Mouse (Mus musculus): ENCODE data around the gene Kifc1.
"Not testable (repeated sequence)": the region's sequence is repeated elsewhere in the genome, so short reads cannot be mapped to it uniquely, and the experiment has no call there.

Gene Kifc1

GRCm38 (mm10) chr17:33901653-33902052, 11.2 kb upstream of the Kifc1 start:
- DNase-seq = no peak

GRCm38 (mm10) chr17:33900989-33901314, 10.5 kb upstream of the Kifc1 start:
- DNase-seq = no peak

- DNase-seq = no peak
Observed at GRCm38 (mm10) chr17:33900281-33900988, 10.0 kb upstream of the Kifc1 start.

GRCm38 (mm10) chr17:33899642-33900041, 9.2 kb upstream of the Kifc1 start:
- no peak for DNase-seq

GRCm38 (mm10) chr17:33898193-33898592, 7.7 kb upstream of the Kifc1 start:
- not testable (repeated sequence) for DNase-seq

- DNase-seq = no peak
Observed at GRCm38 (mm10) chr17:33897114-33897794, 6.8 kb upstream of the Kifc1 start.

GRCm38 (mm10) chr17:33893011-33893410, 2.5 kb upstream of the Kifc1 start:
- not testable (repeated sequence) for DNase-seq

GRCm38 (mm10) chr17:33892429-33892828, 2.0 kb upstream of the Kifc1 start:
- DNase-seq = no peak

GRCm38 (mm10) chr17:33891892-33892291, 1.4 kb upstream of the Kifc1 start:
- DNase-seq = not testable (repeated sequence)

GRCm38 (mm10) chr17:33891357-33891756, 896 bp upstream of the Kifc1 start:
- DNase-seq = no peak

GRCm38 (mm10) chr17:33889941-33890532, 424 bp downstream of the Kifc1 start:
- DNase-seq = not testable (repeated sequence)

GRCm38 (mm10) chr17:33888230-33888629, 2.2 kb downstream of the Kifc1 start:
- not testable (repeated sequence) for DNase-seq

- not testable (repeated sequence) for DNase-seq
Observed at GRCm38 (mm10) chr17:33887802-33888201, 2.7 kb downstream of the Kifc1 start.

GRCm38 (mm10) chr17:33884320-33884719, 6.1 kb downstream of the Kifc1 start:
- DNase-seq = not testable (repeated sequence)

GRCm38 (mm10) chr17:33875797-33876196, 14.7 kb downstream of the Kifc1 start:
- DNase-seq = peak; percentile 23

- peak; percentile 27 for DNase-seq
Observed at GRCm38 (mm10) chr17:33874411-33874810, 16.1 kb downstream of the Kifc1 start.

GRCm38 (mm10) chr17:33873537-33873936, 16.9 kb downstream of the Kifc1 start, which contains the start of gene Gm7029:
TSS of gene Gm7029 (plus strand) at chr17:33873837.
- DNase-seq = not testable (repeated sequence)

GRCm38 (mm10) chr17:33865330-33866030, 25.0 kb downstream of the Kifc1 start:
- DNase-seq = peak; percentile 79

- no peak for DNase-seq
Observed at GRCm38 (mm10) chr17:33857816-33858215, 32.6 kb downstream of the Kifc1 start.

- DNase-seq = no peak
Observed at GRCm38 (mm10) chr17:33851331-33851730, 39.1 kb downstream of the Kifc1 start.

- no peak for DNase-seq
Observed at GRCm38 (mm10) chr17:33848139-33848538, 42.3 kb downstream of the Kifc1 start.

- no peak for DNase-seq
Observed at GRCm38 (mm10) chr17:33844196-33844595, 46.3 kb downstream of the Kifc1 start.
